Mouse (Mus musculus) testis, adult 2 months (tissue): ENCODE measurements at regions not wholly inside any gene's neighbourhood (a gene's known extent, or its start where the extent isn't known, plus 50 kb on each side); places are given as distances from the start of the nearest gene placed in this dataset.

ENCODE experiments used
- H3K27ac ChIP-seq: fragments of 200-500 bp; 2 replicates; pipeline ENCODE4 v1.5.1; 2012; ENCODE audit warnings: low read depth, low read length; ENCODE audit not compliant: control insufficient read depth, insufficient read depth
- H3K27me3 ChIP-seq: fragments of 200-500 bp; 2 replicates; pipeline ENCODE4 v1.6.1; 2012; ENCODE audit warnings: mild to moderate bottlenecking, low read length, moderate library complexity; ENCODE audit not compliant: control insufficient read depth, insufficient read depth
- H3K36me3 ChIP-seq: fragments of 200-500 bp; 2 replicates; pipeline ENCODE4 v1.6.1; 2012; ENCODE audit warnings: mild to moderate bottlenecking, low read length; ENCODE audit not compliant: control insufficient read depth, insufficient read depth
- H3K4me1 ChIP-seq: fragments of 200-500 bp; 2 replicates; pipeline ENCODE4 v1.6.1; 2012; ENCODE audit warnings: low read length; ENCODE audit not compliant: control insufficient read depth, insufficient read depth
- H3K4me3 ChIP-seq: fragments of 200-500 bp; 2 replicates; pipeline ENCODE4 v1.5.1; 2012; ENCODE audit warnings: low read depth, mild to moderate bottlenecking, low read length, moderate library complexity, mixed read lengths; ENCODE audit not compliant: control insufficient read depth
- CTCF ChIP-seq: fragments of 200-500 bp; IDR thresholded peaks from 2 replicates; pipeline ENCODE4 v1.5.1; 2012; ENCODE audit warnings: low read depth, mild to moderate bottlenecking, inconsistent platforms, low read length, moderate library complexity; ENCODE audit not compliant: control insufficient read depth, insufficient read depth, insufficient replicate concordance
- POLR2A ChIP-seq: fragments of 200-500 bp; IDR thresholded peaks from 2 replicates; pipeline ENCODE4 v1.6.1; 2012; ENCODE audit warnings: low read depth, mild to moderate bottlenecking, inconsistent platforms, low read length, moderate library complexity; ENCODE audit not compliant: control insufficient read depth

- no peak overlapping the region for H3K4me3 ChIP-seq
- H3K36me3 ChIP-seq = no peaks in the 10 kb centered on the region
- no peaks in the 10 kb centered on the region for H3K27me3 ChIP-seq
- H3K27ac ChIP-seq = no peak overlapping the region
- no peak for TF ChIP-seq POLR2A
- TF ChIP-seq CTCF = no peak
- no peaks in the 10 kb centered on the region for H3K4me1 ChIP-seq
These were observed 89.1 kb downstream of the Id4 start for GRCm38 (mm10) chr13:48350124-48350523.

- Histone ChIP-seq H3K36me3 (no peaks in the 10 kb centered on the region), H3K27me3 (no peaks in the 10 kb centered on the region), H3K4me3 (no peak overlapping the region), H3K4me1 (no peaks in the 10 kb centered on the region), H3K27ac (no peak overlapping the region)
- TF ChIP-seq CTCF (no peak), POLR2A (no peak)
These were observed 89.9 kb downstream of the Id4 start for GRCm38 (mm10) chr13:48350955-48351354.

- TF ChIP-seq CTCF = no peak
- no peak for TF ChIP-seq POLR2A
- Histone ChIP-seq H3K27ac (no peak overlapping the region), H3K4me1 (no peaks in the 10 kb centered on the region), H3K27me3 (no peaks in the 10 kb centered on the region), H3K4me3 (no peak overlapping the region), H3K36me3 (no peaks in the 10 kb centered on the region)
These were observed 96.1 kb downstream of the Id4 start for GRCm38 (mm10) chr13:48357118-48357517.

- Histone ChIP-seq H3K27ac (no peak overlapping the region), H3K4me3 (no peak overlapping the region), H3K4me1 (no peaks in the 10 kb centered on the region), H3K27me3 (no peaks in the 10 kb centered on the region), H3K36me3 (no peaks in the 10 kb centered on the region)
- TF ChIP-seq POLR2A (no peak), CTCF (no peak)
These were observed 96.6 kb downstream of the Id4 start for GRCm38 (mm10) chr13:48357640-48358039.

- H3K27me3 ChIP-seq = no peaks in the 10 kb centered on the region
- H3K27ac ChIP-seq = no peak overlapping the region
- no peak overlapping the region for H3K4me3 ChIP-seq
- TF ChIP-seq POLR2A = no peak
- TF ChIP-seq CTCF = no peak
- no peaks in the 10 kb centered on the region for H3K36me3 ChIP-seq
- no peaks in the 10 kb centered on the region for H3K4me1 ChIP-seq
These were observed 110.0 kb downstream of the Id4 start for GRCm38 (mm10) chr13:48371060-48371459.

GRCm38 (mm10) chr13:48376405-48376804 lies 115.4 kb downstream of the Id4 start:
- H3K4me3 ChIP-seq = no peak overlapping the region
- no peaks in the 10 kb centered on the region for H3K4me1 ChIP-seq
- no peaks in the 10 kb centered on the region for H3K36me3 ChIP-seq
- TF ChIP-seq POLR2A = no peak
- no peak for TF ChIP-seq CTCF
- H3K27ac ChIP-seq = no peak overlapping the region
- H3K27me3 ChIP-seq = no peaks in the 10 kb centered on the region

- TF ChIP-seq CTCF = no peak
- no peak for TF ChIP-seq POLR2A
- Histone ChIP-seq H3K36me3 (no peaks in the 10 kb centered on the region), H3K4me3 (no peak overlapping the region), H3K27me3 (no peaks in the 10 kb centered on the region), H3K27ac (no peak overlapping the region), H3K4me1 (no peaks in the 10 kb centered on the region)
These were observed 122.8 kb downstream of the Id4 start for GRCm38 (mm10) chr13:48383580-48384445.

- Histone ChIP-seq H3K4me1 (no peaks in the 10 kb centered on the region), H3K4me3 (no peak overlapping the region), H3K36me3 (no peaks in the 10 kb centered on the region), H3K27ac (no peak overlapping the region), H3K27me3 (no peaks in the 10 kb centered on the region)
- TF ChIP-seq CTCF (no peak), POLR2A (no peak)
These were observed 123.9 kb downstream of the Id4 start for GRCm38 (mm10) chr13:48384901-48385300.
